Mouse (Mus musculus) frontal cortex, adult 2 months (tissue): Measurements from ENCODE around the gene Nrxn1. TPM values are rescaled to one million over a fixed set of nuclear protein-coding genes. Genes with fewer than 3 reads are reported as not detected.
A peak's percentile ranks its signal among the peaks of the same experiment; 100 is the strongest.

Source experiments
- DNase-seq, 2 experiments: peaks; one replicate each; pipeline ENCODE4 v3.0.0; 2022; ENCODE audit warnings: low spot score in 1 of 2; ENCODE audit errors: extremely low spot score in 1 of 2
- polyA plus RNA-seq: library from polyadenylated mRNA; depleted of rRNA; stranded (reverse); fragments of >200 nt; gene quantifications from 2 replicates; pipeline ENCODE4 v1.2.3, GENCODE M21; 2012

The Nrxn1 gene
- polyA plus RNA-seq, 1 experiment: 196 TPM

GRCm38 (mm10) chr17:90994247-90994646 lies 98.6 kb downstream of the Nrxn1 start:
- DNase-seq: no peak

DNA sequence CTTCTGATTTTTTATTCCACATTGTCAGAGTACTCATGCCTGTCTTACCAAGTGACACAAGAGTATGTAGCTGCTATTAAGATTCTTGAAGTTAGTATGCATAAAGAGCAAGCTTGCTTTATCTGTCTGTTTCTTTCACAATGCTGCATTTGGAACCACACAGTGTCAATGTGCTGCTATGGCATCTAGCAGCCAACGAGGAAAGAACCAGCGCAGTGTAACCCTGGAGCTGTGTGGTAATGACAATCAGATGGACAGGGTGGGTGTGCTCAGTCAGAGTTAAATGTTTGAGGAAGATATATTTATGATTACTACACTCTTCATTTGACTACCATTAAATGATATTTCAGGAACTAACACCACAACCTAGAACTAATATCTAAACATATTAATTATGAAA lies 102.1 kb downstream of the Nrxn1 start:
- DNase-seq: no peak

GRCm38 (mm10) chr17:90962904-90963531 lies 129.9 kb downstream of the Nrxn1 start:
- DNase-seq: peak in 1 of 2 experiments; percentile 13

GRCm38 (mm10) chr17:90955221-90955620 lies 137.7 kb downstream of the Nrxn1 start:
- DNase-seq: no peak

GRCm38 (mm10) chr17:90934929-90935328 lies 157.9 kb downstream of the Nrxn1 start:
- DNase-seq: no peak

- no peak for DNase-seq
Observed at GRCm38 (mm10) chr17:90913320-90913719, 179.6 kb downstream of the Nrxn1 start.

DNA sequence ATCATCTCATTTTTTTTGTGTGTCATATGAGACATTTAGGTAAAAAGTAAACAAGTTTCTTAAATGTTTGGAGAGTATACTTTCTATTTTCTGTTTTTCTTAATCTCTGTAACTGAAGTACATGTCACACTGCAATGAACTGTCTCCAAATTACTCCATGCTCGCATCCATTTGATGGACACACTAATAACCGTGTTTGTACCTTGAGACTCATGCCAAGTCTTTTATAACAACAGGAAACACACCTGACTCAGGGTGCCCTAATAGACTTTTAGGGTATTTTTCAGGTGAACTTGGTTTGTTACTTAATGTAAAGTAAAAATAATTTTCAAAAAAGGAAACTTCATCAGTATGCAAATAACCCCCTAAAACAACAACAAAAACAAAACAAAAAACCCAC lies 180.1 kb downstream of the Nrxn1 start:
- DNase-seq: no peak

- DNase-seq: no peak
Observed at GRCm38 (mm10) chr17:90912341-90912740, 180.5 kb downstream of the Nrxn1 start.

DNA sequence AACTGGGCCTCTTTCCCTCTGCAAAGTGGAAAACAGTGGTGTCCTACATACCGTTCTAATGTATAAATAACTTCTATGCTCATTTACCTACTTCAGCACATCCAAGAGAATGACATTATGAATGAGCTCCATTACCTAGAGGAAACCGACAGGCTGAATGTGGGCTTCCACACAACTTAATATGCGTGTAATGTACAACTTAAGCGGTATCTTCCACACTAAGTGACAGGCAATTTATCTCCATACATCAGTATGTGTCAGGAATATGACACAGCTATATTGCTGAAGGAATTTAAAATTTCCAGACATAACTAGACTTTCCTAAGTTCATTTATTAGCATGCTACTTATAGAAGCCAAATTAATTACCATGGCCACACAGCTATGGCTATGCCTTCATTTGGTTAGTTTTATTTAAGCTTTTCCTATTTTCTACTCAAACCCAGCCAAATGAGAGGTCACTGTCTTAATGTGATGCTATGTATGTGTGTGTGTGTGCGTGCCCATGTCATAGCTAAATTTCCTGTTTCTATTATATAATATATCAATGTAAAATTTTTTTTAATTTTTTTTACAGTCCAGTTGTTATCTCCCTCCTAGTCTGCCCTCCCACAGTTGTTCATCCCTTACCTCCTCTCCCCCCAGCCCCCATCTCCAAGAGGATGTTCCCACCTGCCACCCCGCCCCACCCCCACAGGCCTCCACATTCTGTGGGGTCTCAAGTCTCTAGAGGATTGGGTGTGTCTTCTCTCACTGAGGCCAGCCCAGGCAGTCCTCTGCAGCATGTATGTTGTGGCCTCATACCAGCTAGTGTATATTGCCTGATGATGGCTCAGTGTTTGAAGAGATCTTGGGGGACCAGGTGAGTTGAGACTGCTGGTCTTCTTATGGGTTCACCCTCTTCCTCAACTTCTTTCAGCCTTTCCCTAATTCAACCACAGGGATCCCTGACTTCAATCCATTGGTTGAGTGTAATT lies 186.5 kb downstream of the Nrxn1 start:
- no peak for DNase-seq

DNA sequence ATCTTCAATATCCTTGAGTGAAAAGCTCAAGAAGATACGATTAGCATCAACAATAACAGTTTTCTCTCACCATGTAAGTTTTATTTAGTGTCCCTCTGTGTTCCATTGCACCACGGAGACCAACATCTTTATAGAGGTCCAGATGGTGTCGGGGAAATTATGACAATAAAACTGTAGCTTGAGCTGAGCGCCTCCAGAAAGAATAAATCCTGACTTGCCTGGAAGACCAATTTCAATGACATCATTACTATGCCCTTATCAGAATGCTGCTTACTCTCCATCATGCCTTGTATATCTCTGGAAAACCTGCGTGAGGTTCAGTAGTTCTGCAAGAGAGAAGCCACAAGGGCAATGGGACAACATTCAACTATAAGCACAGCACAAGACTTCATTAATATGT lies 187.7 kb downstream of the Nrxn1 start:
- DNase-seq: no peak

GRCm38 (mm10) chr17:90892327-90893259 lies 200.3 kb downstream of the Nrxn1 start:
- DNase-seq: peak; percentile 71 to 81

DNA sequence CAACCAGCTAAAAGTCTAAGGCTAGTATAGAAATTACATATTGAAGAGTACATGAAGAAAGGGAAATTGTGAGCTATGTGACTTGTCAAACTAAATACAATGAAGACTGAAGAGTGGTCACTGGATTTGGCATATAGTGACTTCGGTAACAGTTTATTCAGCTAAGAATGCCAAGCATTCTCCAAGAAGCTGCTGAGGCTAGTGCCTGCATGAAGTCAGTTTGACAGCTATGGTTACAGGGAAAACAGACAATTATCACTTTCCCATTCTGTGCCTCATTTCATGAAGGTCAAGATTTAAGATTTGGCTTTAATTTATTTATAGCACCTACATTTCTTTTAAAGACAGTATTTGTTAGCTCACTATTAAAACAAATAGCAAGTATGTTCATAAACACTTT lies 201.2 kb downstream of the Nrxn1 start:
- no peak for DNase-seq

GRCm38 (mm10) chr17:90857225-90857624 lies 235.6 kb downstream of the Nrxn1 start:
- DNase-seq: no peak

DNA sequence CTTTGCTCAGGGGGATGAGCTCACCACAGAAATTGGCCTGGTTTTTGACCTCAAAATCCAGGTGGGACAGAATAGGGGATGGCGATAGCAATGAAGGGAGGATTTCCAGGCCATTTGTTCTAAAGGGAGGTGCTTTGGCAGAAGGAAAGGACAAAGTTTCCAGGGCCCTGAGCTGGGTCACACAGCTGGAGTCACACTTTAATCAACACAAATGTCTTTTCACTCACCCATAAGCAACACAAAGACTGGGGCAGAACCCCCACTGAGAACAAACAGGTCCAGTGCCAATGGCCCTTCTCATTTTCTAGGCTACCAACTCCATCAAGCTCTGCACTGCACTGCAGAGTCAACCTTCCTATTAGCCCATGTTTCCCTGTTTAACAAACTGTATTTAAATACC lies 249.0 kb downstream of the Nrxn1 start:
- DNase-seq: no peak

GRCm38 (mm10) chr17:90843072-90843611 lies 249.7 kb downstream of the Nrxn1 start:
- no peak for DNase-seq

GRCm38 (mm10) chr17:90837022-90837414 lies 255.9 kb downstream of the Nrxn1 start:
- no peak for DNase-seq

- DNase-seq: no peak
Observed at GRCm38 (mm10) chr17:90836154-90837021, 256.5 kb downstream of the Nrxn1 start.

- DNase-seq: no peak
Observed at GRCm38 (mm10) chr17:90818340-90818739, 274.5 kb downstream of the Nrxn1 start.

- no peak for DNase-seq
Observed at GRCm38 (mm10) chr17:90817898-90818297, 275.0 kb downstream of the Nrxn1 start.

DNA sequence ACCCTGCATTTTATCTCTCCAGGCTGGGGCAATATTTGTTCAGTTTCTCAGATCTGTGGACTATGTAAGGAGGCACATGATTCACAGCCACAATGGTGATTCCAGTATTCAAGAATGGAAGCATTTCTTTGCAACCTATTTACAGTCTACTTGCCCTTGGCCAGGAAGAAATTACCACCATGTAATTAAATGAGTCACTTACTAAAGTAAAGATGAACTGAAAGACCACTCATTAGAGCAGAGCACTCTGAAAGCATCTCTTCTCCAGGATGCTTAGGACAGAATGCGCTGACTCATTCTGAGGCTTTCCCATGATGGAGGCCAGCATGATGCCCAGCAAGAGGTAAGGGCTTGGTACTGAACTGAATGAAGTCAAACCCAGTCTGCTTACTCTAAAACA lies 277.6 kb downstream of the Nrxn1 start:
- no peak for DNase-seq
